Comparison of ENCODE assay signal across 9 mouse cellular contexts in the genomic region with DNA sequence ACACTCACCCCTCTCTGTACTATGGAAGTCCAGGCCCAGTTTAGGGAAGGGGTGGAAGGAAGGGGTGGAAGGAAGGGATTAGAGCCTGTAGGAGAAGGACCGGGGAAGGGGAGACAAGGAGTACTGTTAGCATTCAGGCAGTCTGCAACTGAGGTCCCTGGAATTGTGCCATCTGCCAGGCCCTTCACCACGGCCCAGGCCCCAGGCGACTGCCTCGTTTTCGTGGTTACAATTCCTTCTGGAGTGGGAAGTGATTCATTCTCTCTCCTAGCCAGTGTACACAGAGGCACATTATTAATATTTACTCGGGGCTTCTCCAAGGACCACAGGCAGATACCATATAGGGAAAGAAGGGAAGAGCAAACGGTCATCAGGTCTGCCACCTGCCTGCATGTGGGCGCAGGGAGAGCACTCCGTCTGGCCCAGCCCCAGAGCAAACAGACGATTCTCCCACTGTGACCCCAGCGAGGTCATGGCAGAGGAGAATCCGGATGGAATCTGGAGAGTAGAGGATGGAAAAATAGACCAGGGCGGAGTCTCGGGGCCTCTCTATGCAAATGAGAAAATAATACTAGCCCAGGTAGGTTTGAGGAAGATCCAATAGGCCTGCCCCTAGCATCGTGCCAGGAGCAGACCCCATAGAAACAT.
DNase-seq lines count a peak whose midpoint lies in the region; ATAC-seq and TF ChIP-seq lines count a peak whose summit lies in the region.
"Had no signal": no experiment of that assay in that cellular context is flagged by ENCODE, and none has a peak within 500 bp of the region (broad histone marks: within the 10 kb centered on the region; RNA-seq: fewer than 3 reads in every experiment).

No protein-coding gene starts in this region.

- H3K27me3 ChIP-seq in lung, embryonic 14.5 days (ENCODE audit: insufficient read depth, low read length) = no peaks in the 10 kb centered on the region
- 0 out of 2 replicates have a peak, but pooled peaks cover 2% of the 10 kb centered on the region for H3K27me3 ChIP-seq in forebrain, embryonic 13.5 days
- H3K27me3 ChIP-seq in limb, embryonic 11.5 days (ENCODE audit: control insufficient read depth, insufficient read depth, low read length) = no peaks in the 10 kb centered on the region
- no peaks in the 10 kb centered on the region for H3K27me3 ChIP-seq in stomach, postnatal 0 days (ENCODE audit: control insufficient read depth, insufficient read depth, low read length)

- H3K4me3 ChIP-seq in lung, embryonic 14.5 days (ENCODE audit: low read depth, low read length) = no peak overlapping the region
- no peak overlapping the region for H3K4me3 ChIP-seq in forebrain, embryonic 13.5 days
- no peak overlapping the region for H3K4me3 ChIP-seq in limb, embryonic 11.5 days (ENCODE audit: low read depth, low read length)
- no peak overlapping the region for H3K4me3 ChIP-seq in stomach, postnatal 0 days (ENCODE audit: low read depth, low read length)

- TF ChIP-seq CTCF in lung, embryonic 14.5 days (IDR thresholded peaks at IDR 0.05; ENCODE audit: low read depth) = no peak
- no peak for TF ChIP-seq CTCF in stomach, postnatal 0 days (IDR thresholded peaks at IDR 0.05; ENCODE audit: low read depth)

- no peaks in the 10 kb centered on the region for H3K9me3 ChIP-seq in lung, embryonic 14.5 days (ENCODE audit: low read depth, low read length)
- H3K9me3 ChIP-seq in forebrain, embryonic 13.5 days (replicated peaks) = no peaks in the 10 kb centered on the region
- no peaks in the 10 kb centered on the region for H3K9me3 ChIP-seq in limb, embryonic 11.5 days (ENCODE audit: control insufficient read depth, low read length)
- no peaks in the 10 kb centered on the region for H3K9me3 ChIP-seq in stomach, postnatal 0 days (ENCODE audit: control insufficient read depth, low read length)

- no peak overlapping the region for H3K4me2 ChIP-seq in lung, embryonic 14.5 days
- no peak overlapping the region for H3K4me2 ChIP-seq in forebrain, embryonic 13.5 days
- peak overlapping the region; percentile 20; the same call in 1 of the 2 replicates for H3K4me2 ChIP-seq in limb, embryonic 11.5 days (ENCODE audit: low read depth, severe bottlenecking)
- no peak overlapping the region for H3K4me2 ChIP-seq in stomach, postnatal 0 days (replicated peaks; ENCODE audit: low read depth)

- peak; percentile 37 for DNase-seq in lung, embryonic 14.5 days
- no peak for DNase-seq in lung, postnatal 25 days (ENCODE audit: low spot score)
- DNase-seq in limb, embryonic 11.5 days (ENCODE audit: low spot score) = no peak
- DNase-seq in stomach, postnatal 0 days (ENCODE audit: low spot score) = no peak
- DNase-seq in right cerebral cortex, postnatal 25 days = no peak
- no peak for DNase-seq in testis, postnatal 14 days (ENCODE audit: low spot score)
- no peak for DNase-seq in right cerebral cortex, postnatal 36 days (ENCODE audit: low spot score in 2 of 2)

- TF ChIP-seq EP300 in stomach, postnatal 0 days (optimal IDR thresholded peaks at IDR 0.05) = no peak

- WGBS in lung, embryonic 14.5 days = 32% methylated on average over 15 of the region's 15 CpGs
- 45% methylated on average over 15 of the region's 15 CpGs for WGBS in forebrain, embryonic 13.5 days
- 41% methylated on average over 15 of the region's 15 CpGs for WGBS in limb, embryonic 11.5 days
- 33% methylated on average over 15 of the region's 15 CpGs for WGBS in stomach, postnatal 0 days

- no peak overlapping the region for H3K9ac ChIP-seq in lung, embryonic 14.5 days
- H3K9ac ChIP-seq in forebrain, embryonic 13.5 days = no peak overlapping the region
- H3K9ac ChIP-seq in limb, embryonic 11.5 days (ENCODE audit: low read length) = peak overlapping the region; percentile 17; the same call in 1 of the 2 replicates
- no peak overlapping the region for H3K9ac ChIP-seq in stomach, postnatal 0 days (ENCODE audit: low read length)

- ATAC-seq in lung, embryonic 14.5 days (ENCODE audit: insufficient read depth) = no peak
- no peak for ATAC-seq in forebrain, embryonic 13.5 days
- ATAC-seq in limb, embryonic 11.5 days (ENCODE audit: insufficient number of reproducible peaks, low FRiP score, low TSS enrichment, low read depth) = no peak
- 0 out of 2 replicates have a peak, but pooled peaks have one; percentile 14 for ATAC-seq in stomach, postnatal 0 days (ENCODE audit: low FRiP score, low TSS enrichment)

- H3K4me1 ChIP-seq in lung, embryonic 14.5 days (ENCODE audit: insufficient read depth) = no peaks in the 10 kb centered on the region
- peaks cover 61% of the 10 kb centered on the region for H3K4me1 ChIP-seq in forebrain, embryonic 13.5 days
- peaks cover 72% of the 10 kb centered on the region for H3K4me1 ChIP-seq in limb, embryonic 11.5 days (ENCODE audit: control insufficient read depth, insufficient read depth, low read length)
- 0 out of 2 replicates have a peak, but pooled peaks cover 3% of the 10 kb centered on the region for H3K4me1 ChIP-seq in stomach, postnatal 0 days (replicated peaks; ENCODE audit: control insufficient read depth, insufficient read depth)

- no peak overlapping the region for H3K27ac ChIP-seq in lung, embryonic 14.5 days (ENCODE audit: low read depth)
- peak overlapping the region; percentile 55 for H3K27ac ChIP-seq in forebrain, embryonic 13.5 days
- H3K27ac ChIP-seq in limb, embryonic 11.5 days (replicated peaks; ENCODE audit: low read depth, low read length) = peak overlapping the region; percentile 93
- H3K27ac ChIP-seq in stomach, postnatal 0 days (replicated peaks) = no peak overlapping the region
- H3K27ac ChIP-seq: kidney, postnatal 0 days had no signal

- H3K36me3 ChIP-seq in lung, embryonic 14.5 days (ENCODE audit: insufficient read depth) = no peaks in the 10 kb centered on the region
- no peaks in the 10 kb centered on the region for H3K36me3 ChIP-seq in forebrain, embryonic 13.5 days (ENCODE audit: poor library complexity, severe bottlenecking)
- no peaks in the 10 kb centered on the region for H3K36me3 ChIP-seq in limb, embryonic 11.5 days (ENCODE audit: control insufficient read depth, insufficient read depth, low read length)
- no peaks in the 10 kb centered on the region for H3K36me3 ChIP-seq in stomach, postnatal 0 days (ENCODE audit: control insufficient read depth, insufficient read depth, low read length)

Comparison
In these comparisons a context has a peak if more than half of its experiments do, and no peak if none do; other contexts are left out.
1. H3K27ac ChIP-seq: peak in forebrain, embryonic 13.5 days (single experiment) and limb, embryonic 11.5 days (single experiment); none in lung, embryonic 14.5 days (single experiment) and stomach, postnatal 0 days (single experiment).